Mouse (Mus musculus): ENCODE data around the gene Enkd1. TPM values are rescaled to one million over a fixed set of nuclear protein-coding genes. Genes with fewer than 3 reads are reported as not detected.

The Enkd1 gene
- 5.9 and 7.5 TPM in 2 replicates for total RNA-seq (2015)
- total RNA-seq (2017) = 5.3 and 5.6 TPM in 2 replicates

- ATAC-seq (ENCODE audit: poor library complexity, severe bottlenecking) = peak; percentile 97
Observed at GRCm38 (mm10) chr8:105707498-105708403, at the start of gene Enkd1, which contains the start of gene 4933405L10Rik. Gene Enkd1 (minus strand): TSS chr8:105708210. Gene 4933405L10Rik (plus strand): TSS chr8:105707655.

GRCm38 (mm10) chr8:105754688-105755087 lies 46.7 kb upstream of the Enkd1 start:
- ATAC-seq (ENCODE audit: poor library complexity, severe bottlenecking) = no peak

- ATAC-seq (ENCODE audit: poor library complexity, severe bottlenecking) = no peak
Observed at GRCm38 (mm10) chr8:105753916-105754315, 45.9 kb upstream of the Enkd1 start.

- ATAC-seq (ENCODE audit: poor library complexity, severe bottlenecking) = peak; percentile 21; the same call in 1 of the 2 replicates
Observed at GRCm38 (mm10) chr8:105750606-105751005, 42.6 kb upstream of the Enkd1 start.

- ATAC-seq (ENCODE audit: poor library complexity, severe bottlenecking) = no peak
Observed at GRCm38 (mm10) chr8:105743301-105743700, 35.3 kb upstream of the Enkd1 start.

GRCm38 (mm10) chr8:105739216-105739615 lies 31.2 kb upstream of the Enkd1 start:
- ATAC-seq (ENCODE audit: poor library complexity, severe bottlenecking) = no peak

- ATAC-seq (ENCODE audit: poor library complexity, severe bottlenecking) = no peak
Observed at GRCm38 (mm10) chr8:105732186-105732585, 24.2 kb upstream of the Enkd1 start.

GRCm38 (mm10) chr8:105727397-105728124 lies 19.6 kb upstream of the Enkd1 start:
- peak; percentile 77 for ATAC-seq (ENCODE audit: poor library complexity, severe bottlenecking)

GRCm38 (mm10) chr8:105725726-105726125 lies 17.7 kb upstream of the Enkd1 start:
- no peak for ATAC-seq (ENCODE audit: poor library complexity, severe bottlenecking)

GRCm38 (mm10) chr8:105722861-105723260 lies 14.9 kb upstream of the Enkd1 start:
- ATAC-seq (ENCODE audit: poor library complexity, severe bottlenecking) = no peak

- no peak for ATAC-seq (ENCODE audit: poor library complexity, severe bottlenecking)
Observed at GRCm38 (mm10) chr8:105719637-105720036, 11.6 kb upstream of the Enkd1 start.

- no peak for ATAC-seq (ENCODE audit: poor library complexity, severe bottlenecking)
Observed at GRCm38 (mm10) chr8:105716302-105716945, 8.4 kb upstream of the Enkd1 start.

GRCm38 (mm10) chr8:105715042-105715441 lies 7.0 kb upstream of the Enkd1 start:
- ATAC-seq (ENCODE audit: poor library complexity, severe bottlenecking) = peak; percentile 63

GRCm38 (mm10) chr8:105714139-105714538 lies 6.1 kb upstream of the Enkd1 start:
- ATAC-seq (ENCODE audit: poor library complexity, severe bottlenecking) = peak; percentile 83

GRCm38 (mm10) chr8:105712286-105712685 lies 4.3 kb upstream of the Enkd1 start:
- no peak for ATAC-seq (ENCODE audit: poor library complexity, severe bottlenecking)

GRCm38 (mm10) chr8:105709317-105709716 lies 1.3 kb upstream of the Enkd1 start:
- no peak for ATAC-seq (ENCODE audit: poor library complexity, severe bottlenecking)

- no peak for ATAC-seq (ENCODE audit: poor library complexity, severe bottlenecking)
Observed at GRCm38 (mm10) chr8:105708675-105709074, 665 bp upstream of the Enkd1 start.

- ATAC-seq (ENCODE audit: poor library complexity, severe bottlenecking) = no peak
Observed at GRCm38 (mm10) chr8:105706426-105706825, 1.6 kb downstream of the Enkd1 start.

- ATAC-seq (ENCODE audit: poor library complexity, severe bottlenecking) = no peak
Observed at GRCm38 (mm10) chr8:105704955-105705354, 3.1 kb downstream of the Enkd1 start.

GRCm38 (mm10) chr8:105704146-105704812 lies 3.7 kb downstream of the Enkd1 start:
- no peak for ATAC-seq (ENCODE audit: poor library complexity, severe bottlenecking)
